Mouse (Mus musculus) CD4-positive, CD25-positive, alpha-beta regulatory T cell, adult 9 weeks (primary cell): ENCODE measurements around the gene Atf1. TPM values are rescaled to one million over a fixed set of nuclear protein-coding genes. Genes with fewer than 3 reads are reported as not detected.

Experiments used
- polyA plus RNA-seq: library from polyadenylated mRNA; unstranded; fragments of 100-300 nt; shearing (Covaris generic); gene quantifications from one replicate; pipeline ENCODE4 v1.2.1, GENCODE M21; 2017

The Atf1 gene
- 26.9 TPM for polyA plus RNA-seq

GRCm38 (mm10) chr15:100227663-100228534, at the start of gene Atf1:
Atf1 (plus strand) TSS chr15:100227819.

DNA sequence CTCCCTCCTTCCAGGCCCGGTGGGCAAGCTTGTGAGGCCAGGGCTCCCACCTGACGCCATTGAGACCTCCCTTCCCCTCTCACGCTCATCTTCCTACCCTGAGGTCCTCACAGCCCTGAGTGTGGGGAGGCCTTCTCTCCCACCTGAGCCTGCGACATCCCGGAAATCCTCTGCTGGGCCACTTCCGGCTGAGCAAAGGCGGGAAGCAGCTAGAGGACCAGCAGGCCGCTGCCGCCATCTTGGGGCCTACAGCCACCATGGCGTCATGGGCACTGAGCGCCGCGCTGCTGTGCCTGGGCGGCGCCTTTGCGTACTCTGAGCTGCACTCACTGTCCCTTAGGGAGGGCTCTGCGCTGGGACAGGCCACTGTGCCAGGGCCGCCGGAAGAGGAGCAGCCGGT, 53.0 kb downstream of the Atf1 start, which contains the start of gene Tmprss12:
TSS of gene Tmprss12 (plus strand) at position 212 of the 400 bp plus-strand sequence.

DNA sequence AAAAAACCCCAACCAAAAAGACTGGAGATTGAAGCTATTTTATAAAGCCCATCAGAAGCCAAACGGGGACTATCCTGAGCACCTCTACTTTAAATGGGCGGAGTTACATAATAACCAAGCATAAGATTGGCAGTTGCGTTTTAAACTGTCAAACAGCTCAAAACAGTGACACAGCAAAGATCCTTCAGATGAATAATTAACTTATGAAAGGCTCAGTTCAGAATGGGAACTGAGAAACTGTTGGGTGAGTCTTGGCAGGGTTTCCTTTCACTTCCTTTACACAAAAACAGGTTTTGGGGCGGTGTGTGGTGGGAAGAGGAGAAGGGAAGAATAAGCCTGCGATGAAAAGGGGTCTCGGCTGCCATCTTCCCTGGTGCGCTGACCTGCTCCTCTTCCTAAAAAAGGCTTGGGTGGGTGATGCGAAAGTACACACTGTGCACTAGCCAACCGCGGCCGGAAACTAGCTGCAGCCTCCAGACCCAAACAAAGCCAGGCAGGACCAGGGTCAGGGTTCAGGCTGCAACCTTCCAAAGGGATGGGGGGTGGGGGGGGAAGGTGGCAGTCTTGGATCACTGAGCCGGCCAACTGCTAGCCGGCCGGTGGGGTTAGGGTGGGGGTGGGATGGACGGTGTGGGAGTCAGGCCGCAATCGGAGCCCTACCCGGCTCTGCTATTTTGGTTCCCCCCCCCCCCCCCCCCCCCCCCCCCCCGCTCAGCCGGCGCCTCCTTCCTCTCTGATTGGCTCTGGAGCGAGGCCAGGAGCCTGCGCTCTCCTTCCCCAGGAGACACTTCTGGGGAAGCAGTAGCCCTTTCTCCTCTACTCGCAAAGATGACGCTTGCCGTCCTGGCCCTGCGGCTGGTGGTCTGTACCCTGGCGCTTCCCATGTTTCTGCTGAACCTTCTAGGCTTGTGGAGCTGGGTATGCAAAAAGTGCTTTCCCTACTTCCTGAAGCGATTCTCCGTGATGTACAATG, 76.7 kb downstream of the Atf1 start, which contains the start of gene Mettl7a1:
TSS of gene Mettl7a1 (plus strand) at position 122 of the 973 bp plus-strand sequence.

Other genes with a start within 250 kb of the Atf1 start
- gene Dip2b, start 189.2 kb upstream of the Atf1 start, polyA plus RNA-seq, result 12.1 TPM
- not detected for gene Tmprss12, start 53.0 kb downstream of the Atf1 start, polyA plus RNA-seq
- gene Mettl7a1, start 76.3 kb downstream of the Atf1 start, polyA plus RNA-seq, result 12.2 TPM
- not detected for gene Mettl7a3, start 107.1 kb downstream of the Atf1 start, polyA plus RNA-seq
- gene Methig1, start 125.3 kb downstream of the Atf1 start, polyA plus RNA-seq, result not detected
- not detected for gene Mettl7a2, start 125.4 kb downstream of the Atf1 start, polyA plus RNA-seq
- not detected for gene Higd1c, start 136.7 kb downstream of the Atf1 start, polyA plus RNA-seq
- gene Gm5475, start 194.3 kb downstream of the Atf1 start, polyA plus RNA-seq, result 0.11 TPM
- gene Slc11a2, start 197.3 kb downstream of the Atf1 start, polyA plus RNA-seq, result 52.8 TPM
- gene Letmd1, start 241.2 kb downstream of the Atf1 start, polyA plus RNA-seq, result 51.7 TPM